Mouse (Mus musculus) embryonic facial prominence, embryonic 15.5 days (tissue): Measurements from ENCODE around the gene Trim44. TPM values are rescaled to one million over a fixed set of nuclear protein-coding genes. Genes with fewer than 3 reads are reported as not detected.
A peak's percentile ranks its signal among the peaks of the same experiment; 100 is the strongest.

Source experiments
- ATAC-seq: fragments of 200-750 bp; cut with Nextera tagmentation; 2 replicates; pipeline ENCODE4 v1.8.0; 2017; ENCODE audit warnings: low read depth, moderate TSS enrichment; ENCODE audit not compliant: insufficient number of reproducible peaks, low FRiP score, low TSS enrichment
- H3K27ac ChIP-seq: fragments of 300-500 bp; sonication (generic); replicated peaks from 2 replicates; pipeline ENCODE4 v1.5.1; 2015; ENCODE audit warnings: mild to moderate bottlenecking, inconsistent platforms
- H3K27me3 ChIP-seq: fragments of 300-500 bp; sonication (generic); 2 replicates; pipeline ENCODE4 v1.6.1; 2015; ENCODE audit warnings: inconsistent platforms
- H3K36me3 ChIP-seq: fragments of 300-500 bp; sonication (generic); 2 replicates; pipeline ENCODE4 v1.6.1; 2015; ENCODE audit warnings: mild to moderate bottlenecking, inconsistent platforms
- H3K4me1 ChIP-seq: fragments of 300-500 bp; sonication (generic); 2 replicates; pipeline ENCODE4 v1.6.1; 2015; ENCODE audit warnings: inconsistent platforms
- H3K4me2 ChIP-seq: fragments of 300-500 bp; sonication (generic); replicated peaks from 2 replicates; pipeline ENCODE4 v1.6.1; 2015; ENCODE audit warnings: mild to moderate bottlenecking, inconsistent platforms
- H3K4me3 ChIP-seq: fragments of 300-500 bp; sonication (generic); replicated peaks from 2 replicates; pipeline ENCODE4 v1.5.1; 2015; ENCODE audit warnings: mild to moderate bottlenecking, inconsistent platforms
- H3K9ac ChIP-seq: fragments of 300-500 bp; sonication (generic); 2 replicates; pipeline ENCODE4 v1.6.1; 2015; ENCODE audit warnings: inconsistent platforms
- H3K9me3 ChIP-seq: fragments of 300-500 bp; sonication (generic); replicated peaks from 2 replicates; pipeline ENCODE4 v1.6.1; 2016; ENCODE audit warnings: inconsistent platforms
- WGBS: fragments of 180-500 bp; shearing (Covaris S2); methylation state at CpG from one replicate; pipeline ENCODE4 v1.1.7; 2015; 5-methylcytosine and 5-hydroxymethylcytosine counted together
- polyA plus RNA-seq: library from polyadenylated mRNA; unstranded; fragments of >200 nt; fragmentation: Nextera tagmentation; extraction: Ambion mirVana; gene quantifications from 2 replicates; pipeline ENCODE4 v1.2.1, GENCODE M21; 2015

Gene Trim44
- 31.6 TPM in 2 replicates for polyA plus RNA-seq

DNA sequence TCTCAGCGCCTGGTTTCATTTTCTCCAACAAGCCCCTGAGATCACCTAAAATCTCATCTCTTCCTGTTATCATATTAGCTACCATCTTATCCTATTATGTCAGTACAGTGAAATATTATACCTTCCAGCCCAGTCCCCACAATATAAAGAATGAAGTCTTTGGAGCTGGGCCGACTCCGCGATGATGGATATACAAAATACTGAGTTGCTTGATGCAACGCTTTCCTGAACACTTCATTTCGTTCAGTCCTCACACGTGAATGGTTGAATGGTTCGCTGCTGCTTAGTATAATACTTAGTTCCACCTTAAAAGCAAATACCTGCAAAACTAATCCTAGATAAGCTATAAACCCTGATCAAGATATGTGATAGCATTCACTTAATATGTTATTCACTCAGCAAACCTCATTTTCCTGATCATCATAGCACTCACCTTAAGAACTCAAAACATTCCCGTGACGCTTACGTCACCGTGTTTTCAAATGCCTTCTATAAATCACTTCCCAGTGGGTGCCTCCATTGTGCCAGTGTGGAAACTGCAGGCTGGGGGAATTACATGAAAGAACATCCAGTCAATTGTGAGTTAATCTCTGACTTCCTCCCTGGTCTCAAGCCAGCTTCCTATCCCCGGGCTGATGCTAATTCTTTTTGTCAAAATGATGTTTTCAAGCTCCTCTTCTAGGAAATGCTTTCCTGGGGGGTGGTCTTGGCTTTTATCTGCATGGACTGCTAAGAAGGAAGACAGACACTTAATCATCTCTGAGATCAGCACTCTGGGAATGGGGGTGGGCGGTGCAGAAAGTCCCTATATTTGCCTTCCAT lies at the start of gene Trim44:
Trim44 (minus strand) TSS at position 466 of the 822 bp plus-strand sequence.
- no peaks in the 10 kb centered on the region for H3K27me3 ChIP-seq
- H3K9ac ChIP-seq: no peak within 1 kb of the TSS
- WGBS: 19% methylated on average over 14 of the region's 14 CpGs
- no peak within 1 kb of the TSS for H3K27ac ChIP-seq
- H3K4me3 ChIP-seq: peak within 1 kb of the TSS; percentile 12; the same call in 1 of the 2 replicates
- no peak for ATAC-seq
- H3K36me3 ChIP-seq: no peaks in the 10 kb centered on the region
- H3K9me3 ChIP-seq: no peaks in the 10 kb centered on the region
- peaks cover 14% of the 10 kb centered on the region for H3K4me1 ChIP-seq
- peak within 1 kb of the TSS; percentile 31 for H3K4me2 ChIP-seq

- Histone ChIP-seq H3K27ac (no peak overlapping the region), H3K9ac (no peak overlapping the region), H3K4me2 (no peak overlapping the region), H3K9me3 (no peaks in the 10 kb centered on the region), H3K4me3 (no peak overlapping the region), H3K36me3 (no peaks in the 10 kb centered on the region), H3K4me1 (peaks cover 20% of the 10 kb centered on the region), H3K27me3 (no peaks in the 10 kb centered on the region)
- 85% methylated on average over 1 of the region's 1 CpGs for WGBS
- ATAC-seq: no peak
Observed at GRCm38 (mm10) chr2:102455126-102455525, 47.5 kb upstream of the Trim44 start.

- no peak overlapping the region for H3K4me3 ChIP-seq
- ATAC-seq: no peak
- no peak overlapping the region for H3K9ac ChIP-seq
- H3K9me3 ChIP-seq: no peaks in the 10 kb centered on the region
- H3K4me2 ChIP-seq: no peak overlapping the region
- H3K27me3 ChIP-seq: no peaks in the 10 kb centered on the region
- H3K27ac ChIP-seq: no peak overlapping the region
- WGBS: 22% methylated on average over 3 of the region's 3 CpGs
- no peaks in the 10 kb centered on the region for H3K36me3 ChIP-seq
- peaks cover 35% of the 10 kb centered on the region for H3K4me1 ChIP-seq
Observed at GRCm38 (mm10) chr2:102453447-102453846, 45.8 kb upstream of the Trim44 start.

- Histone ChIP-seq H3K27me3 (no peaks in the 10 kb centered on the region), H3K27ac (peak within 1 kb of the TSS; percentile 80), H3K9me3 (no peaks in the 10 kb centered on the region), H3K4me3 (peak within 1 kb of the TSS; percentile 74), H3K4me1 (peaks cover 43% of the 10 kb centered on the region), H3K36me3 (no peaks in the 10 kb centered on the region), H3K4me2 (peak within 1 kb of the TSS; percentile 99), H3K9ac (peak within 1 kb of the TSS; percentile 71)
- ATAC-seq: peak; percentile 50
- WGBS: under 1% methylated on average over 47 of the region's 49 CpGs
Observed at GRCm38 (mm10) chr2:102451671-102452549, 44.3 kb upstream of the Trim44 start, which contains the start of gene Fjx1. TSS of gene Fjx1 (minus strand) at chr2:102452499.

DNA sequence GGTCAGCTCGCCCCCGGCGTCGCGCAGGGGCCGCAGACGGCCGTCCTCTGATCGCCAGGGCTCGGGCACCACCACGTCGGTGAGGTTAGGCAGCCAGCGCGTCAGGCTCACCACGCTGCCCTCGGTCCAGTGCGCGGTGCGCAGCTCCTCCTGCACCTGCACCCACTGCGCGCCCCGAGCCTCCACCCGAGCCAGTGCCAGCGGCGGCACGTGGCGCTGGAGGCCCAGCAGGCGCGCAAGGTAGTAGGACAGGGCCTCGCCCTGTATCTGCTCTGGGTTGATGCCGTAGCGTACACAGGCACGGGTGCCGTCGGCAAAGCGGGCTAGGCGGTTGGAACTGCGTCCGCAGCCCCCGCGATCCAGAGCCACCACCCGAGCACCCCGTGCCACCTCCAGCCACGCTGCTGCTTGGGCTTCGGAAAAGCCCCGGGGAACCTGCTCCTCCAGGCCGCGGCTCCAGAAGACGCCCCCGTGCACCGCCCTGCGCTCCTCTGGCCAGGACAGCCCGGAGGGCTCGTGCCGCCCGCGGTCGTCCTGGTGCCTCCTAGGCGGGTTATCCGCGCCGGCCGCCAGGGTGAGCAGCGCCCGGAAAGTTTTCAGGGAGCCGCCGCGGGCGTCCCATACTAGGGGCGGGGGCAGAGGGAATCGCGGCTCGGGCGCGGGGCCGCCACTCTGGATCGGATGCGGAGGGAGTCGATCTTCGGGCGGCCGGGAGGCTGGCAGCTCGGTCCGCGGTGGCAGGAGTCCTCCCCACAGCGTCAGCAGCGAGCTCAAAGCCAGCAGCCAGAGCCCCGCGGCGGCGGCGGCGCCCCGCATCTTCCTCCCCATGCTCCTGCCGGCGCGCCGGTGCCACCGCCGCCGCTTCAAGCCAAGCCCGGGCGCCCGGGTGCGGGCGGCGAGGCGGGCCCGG lies 43.4 kb upstream of the Trim44 start:
- H3K4me1 ChIP-seq: peaks cover 43% of the 10 kb centered on the region
- peak overlapping the region; percentile 99 for H3K4me2 ChIP-seq
- H3K4me3 ChIP-seq: peak overlapping the region; percentile 74
- no peaks in the 10 kb centered on the region for H3K9me3 ChIP-seq
- ATAC-seq: peak; percentile 41
- H3K27ac ChIP-seq: peak overlapping the region; percentile 80
- H3K36me3 ChIP-seq: no peaks in the 10 kb centered on the region
- H3K9ac ChIP-seq: peak overlapping the region; percentile 71
- H3K27me3 ChIP-seq: no peaks in the 10 kb centered on the region
- WGBS: under 1% methylated on average over 109 of the region's 109 CpGs

DNA sequence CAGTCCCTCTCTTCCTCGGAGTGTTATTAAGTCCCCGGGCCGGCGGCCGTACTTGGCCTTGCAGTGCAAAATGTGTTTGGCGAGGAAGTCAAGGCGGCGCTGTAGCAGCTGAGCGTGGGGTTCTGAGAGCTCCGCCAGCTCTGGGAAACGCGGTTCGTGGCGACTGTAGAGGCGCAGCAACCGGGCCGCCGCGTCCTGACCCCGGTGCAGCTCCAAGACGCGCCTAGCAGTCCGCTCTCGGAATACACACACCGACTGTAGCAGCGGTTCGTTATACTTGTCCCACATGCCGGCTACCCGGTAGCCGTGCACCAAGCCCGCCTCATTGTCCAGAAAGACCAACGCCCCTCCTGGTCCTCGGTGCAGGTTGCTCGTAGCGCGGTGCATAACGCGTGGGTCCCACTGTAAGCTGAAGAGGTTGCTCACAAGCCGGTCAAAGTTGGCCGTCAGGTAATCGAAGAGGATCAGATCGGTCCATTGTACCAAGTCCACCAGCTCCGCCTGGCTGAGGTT lies 42.7 kb upstream of the Trim44 start:
- H3K9me3 ChIP-seq: no peaks in the 10 kb centered on the region
- H3K4me1 ChIP-seq: peaks cover 43% of the 10 kb centered on the region
- H3K36me3 ChIP-seq: no peaks in the 10 kb centered on the region
- ATAC-seq: peak; percentile 13; the same call in 1 of the 2 replicates
- peak overlapping the region; percentile 74 for H3K4me3 ChIP-seq
- peak overlapping the region; percentile 99 for H3K4me2 ChIP-seq
- H3K27me3 ChIP-seq: no peaks in the 10 kb centered on the region
- WGBS: under 1% methylated on average over 43 of the region's 43 CpGs
- H3K9ac ChIP-seq: peak overlapping the region; percentile 71
- peak overlapping the region; percentile 80; the same call in 1 of the 2 replicates for H3K27ac ChIP-seq

DNA sequence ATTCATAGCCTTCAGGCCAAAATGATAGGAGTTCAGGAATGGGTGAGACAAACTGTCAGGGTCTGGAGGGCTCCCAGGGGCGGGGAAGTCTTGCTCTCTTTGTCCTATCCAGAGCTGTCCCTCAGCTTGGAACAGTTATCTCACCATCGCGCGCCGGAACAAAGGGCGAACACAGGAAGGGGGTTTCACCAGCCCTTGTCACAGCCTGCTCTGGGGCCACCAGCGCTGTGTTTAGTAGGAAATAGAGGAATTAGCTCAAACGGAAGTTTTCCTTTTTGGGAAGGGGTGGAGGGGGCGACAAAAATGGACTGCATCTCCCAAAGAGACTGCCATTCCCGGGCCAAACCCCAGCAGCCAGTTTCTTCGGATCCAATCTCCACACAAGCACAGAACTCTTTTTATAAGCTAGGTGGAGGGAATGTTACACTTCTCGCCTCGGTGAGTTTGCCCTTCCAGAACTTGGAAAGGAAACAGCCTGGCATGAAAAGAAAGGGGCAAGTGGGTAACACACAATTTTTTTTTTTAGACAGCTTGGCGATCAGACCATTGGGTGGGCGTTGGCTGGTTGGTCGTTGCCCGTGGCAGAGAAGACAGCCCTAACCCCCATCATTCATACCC lies 42.1 kb upstream of the Trim44 start:
- Histone ChIP-seq H3K9ac (peak overlapping the region; percentile 71), H3K4me1 (peaks cover 43% of the 10 kb centered on the region), H3K9me3 (no peaks in the 10 kb centered on the region), H3K4me3 (peak overlapping the region; percentile 74), H3K36me3 (no peaks in the 10 kb centered on the region), H3K27me3 (no peaks in the 10 kb centered on the region), H3K27ac (peak overlapping the region; percentile 80; the same call in 1 of the 2 replicates), H3K4me2 (peak overlapping the region; percentile 99)
- ATAC-seq: no peak
- 3% methylated on average over 17 of the region's 17 CpGs for WGBS

DNA sequence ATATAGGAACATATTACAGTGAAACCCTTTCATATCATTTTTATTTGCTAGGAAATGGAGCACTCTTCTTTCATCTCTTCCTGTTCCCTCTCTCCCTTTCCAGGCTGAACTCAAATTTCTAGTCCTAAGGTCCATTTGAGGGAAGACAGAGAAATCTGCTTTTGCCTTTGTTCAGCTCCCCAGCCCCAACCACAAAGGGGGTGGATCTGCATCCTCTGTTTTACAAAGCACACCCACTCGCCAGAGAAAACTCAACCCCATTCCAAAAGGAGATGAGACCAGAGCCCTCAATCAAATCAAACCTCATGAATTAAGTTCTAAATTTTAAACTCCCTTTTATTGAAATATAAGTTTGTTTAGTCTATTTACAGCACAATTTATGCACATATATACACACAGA lies 41.4 kb upstream of the Trim44 start:
- Histone ChIP-seq H3K27ac (no peak overlapping the region), H3K9ac (no peak overlapping the region), H3K27me3 (no peaks in the 10 kb centered on the region), H3K4me3 (no peak overlapping the region), H3K4me2 (peak overlapping the region; percentile 99), H3K4me1 (peaks cover 43% of the 10 kb centered on the region), H3K36me3 (no peaks in the 10 kb centered on the region), H3K9me3 (no peaks in the 10 kb centered on the region)
- 19% methylated on average over 1 of the region's 1 CpGs for WGBS
- ATAC-seq: no peak

GRCm38 (mm10) chr2:102447831-102448230 lies 40.2 kb upstream of the Trim44 start:
- H3K9ac ChIP-seq: no peak overlapping the region
- no peaks in the 10 kb centered on the region for H3K9me3 ChIP-seq
- H3K4me3 ChIP-seq: no peak overlapping the region
- no peaks in the 10 kb centered on the region for H3K36me3 ChIP-seq
- 0 out of 2 replicates have a peak overlapping the region, but pooled peaks have one; percentile 22 for H3K27ac ChIP-seq
- peaks cover 40% of the 10 kb centered on the region for H3K4me1 ChIP-seq
- WGBS: 50% methylated on average over 7 of the region's 7 CpGs
- no peak for ATAC-seq
- H3K27me3 ChIP-seq: no peaks in the 10 kb centered on the region
- 0 out of 2 replicates have a peak overlapping the region, but pooled peaks have one; percentile 6 for H3K4me2 ChIP-seq

DNA sequence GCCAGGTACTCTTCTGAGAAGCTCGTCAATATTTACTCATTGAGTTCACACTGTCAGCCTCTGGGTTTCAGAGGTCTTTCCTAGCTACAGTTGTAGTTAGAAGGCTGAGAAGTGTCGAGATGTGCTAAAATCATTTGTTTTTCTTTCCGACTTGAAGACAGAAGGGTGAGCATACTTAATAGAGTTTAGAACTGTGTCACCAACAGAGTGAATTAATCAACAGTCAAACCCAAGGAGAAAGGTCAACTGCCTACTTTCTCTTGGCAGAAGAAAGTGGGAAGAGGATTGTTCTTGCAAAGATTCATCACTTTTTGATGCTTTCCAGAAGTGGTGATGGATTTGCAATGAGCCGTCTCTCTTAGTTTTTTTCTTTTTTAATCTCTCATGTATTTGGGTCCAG lies 39.2 kb upstream of the Trim44 start:
- WGBS: 72% methylated on average over 4 of the region's 4 CpGs
- Histone ChIP-seq H3K9ac (no peak overlapping the region), H3K36me3 (no peaks in the 10 kb centered on the region), H3K4me3 (no peak overlapping the region), H3K9me3 (no peaks in the 10 kb centered on the region), H3K4me1 (peaks cover 35% of the 10 kb centered on the region), H3K27ac (no peak overlapping the region), H3K4me2 (no peak overlapping the region), H3K27me3 (no peaks in the 10 kb centered on the region)
- no peak for ATAC-seq
